Mouse (Mus musculus) kidney, adult 9 months (tissue): ENCODE data around the gene Olfr616.
"Not testable (repeated sequence)": the region's sequence is repeated elsewhere in the genome, so short reads cannot be mapped to it uniquely, and the experiment has no call there.

Source experiments
- DNase-seq: peaks from one replicate; pipeline ENCODE4 v3.0.0; 2022

The Olfr616 gene

GRCm38 (mm10) chr7:103569043-103569442 is at the start of gene Olfr616:
Olfr616 (minus strand) TSS chr7:103569143.
- DNase-seq, result no peak

DNA sequence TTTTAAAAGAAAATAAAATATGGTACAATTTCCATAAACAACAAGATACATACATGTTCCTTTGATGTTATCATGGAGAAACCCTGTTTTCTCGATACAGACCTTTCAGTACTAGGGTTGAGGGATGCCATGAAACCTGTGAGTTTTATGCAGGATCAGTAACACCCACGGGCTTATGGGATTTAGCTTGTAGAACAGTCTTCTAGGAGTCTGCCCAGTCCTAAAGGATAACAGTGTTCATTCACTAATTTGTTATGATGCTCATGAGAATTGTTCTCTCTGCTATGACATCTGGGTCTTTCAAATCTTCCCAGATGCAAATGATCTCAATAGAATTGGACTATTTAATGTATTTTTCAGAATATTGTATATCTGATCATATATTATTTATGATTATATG is 43.5 kb upstream of the Olfr616 start, which contains the start of gene Olfr620:
Gene Olfr620 (minus strand): TSS at position 101 of the 400 bp plus-strand sequence.
- no peak for DNase-seq

- DNase-seq, result no peak
Measured at GRCm38 (mm10) chr7:103607425-103607824, 38.5 kb upstream of the Olfr616 start.

GRCm38 (mm10) chr7:103600275-103600674 is 31.3 kb upstream of the Olfr616 start, which contains the start of gene Olfr619:
Olfr619 (plus strand) TSS chr7:103600575.
- no peak for DNase-seq

- DNase-seq, result no peak
Measured at GRCm38 (mm10) chr7:103589803-103590202, 20.9 kb upstream of the Olfr616 start, which contains the start of gene Olfr618. Olfr618 (plus strand) TSS chr7:103590103.

- no peak for DNase-seq
Measured at GRCm38 (mm10) chr7:103572761-103573160, 3.8 kb upstream of the Olfr616 start, which contains the start of gene Olfr617. Olfr617 (plus strand) TSS chr7:103573061.

DNA sequence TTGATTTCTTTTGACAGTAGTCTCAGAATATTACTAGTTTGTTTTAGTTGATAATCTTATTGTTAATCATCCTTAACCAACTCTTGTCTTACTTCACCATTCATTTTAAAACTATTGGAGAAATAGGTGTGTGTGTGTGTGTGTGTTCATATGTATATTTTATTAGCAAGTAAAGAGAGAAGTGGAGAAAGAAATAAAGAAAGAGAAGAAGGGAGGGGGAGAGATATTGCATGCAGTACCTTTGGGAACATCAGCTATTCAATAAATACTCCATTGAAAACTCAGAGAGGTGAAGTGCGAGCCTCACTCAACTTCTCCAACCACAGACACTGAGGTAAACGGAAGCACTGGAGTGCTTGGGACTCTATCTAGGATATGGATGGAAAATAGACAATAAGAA is 13.2 kb downstream of the Olfr616 start, which contains the start of gene Olfr615:
Gene Olfr615 (plus strand): TSS at position 301 of the 400 bp plus-strand sequence.
- no peak for DNase-seq

GRCm38 (mm10) chr7:103547774-103548173 is 21.2 kb downstream of the Olfr616 start, which contains the start of gene Olfr613:
Olfr613 (plus strand) TSS chr7:103548074.
- no peak for DNase-seq

DNA sequence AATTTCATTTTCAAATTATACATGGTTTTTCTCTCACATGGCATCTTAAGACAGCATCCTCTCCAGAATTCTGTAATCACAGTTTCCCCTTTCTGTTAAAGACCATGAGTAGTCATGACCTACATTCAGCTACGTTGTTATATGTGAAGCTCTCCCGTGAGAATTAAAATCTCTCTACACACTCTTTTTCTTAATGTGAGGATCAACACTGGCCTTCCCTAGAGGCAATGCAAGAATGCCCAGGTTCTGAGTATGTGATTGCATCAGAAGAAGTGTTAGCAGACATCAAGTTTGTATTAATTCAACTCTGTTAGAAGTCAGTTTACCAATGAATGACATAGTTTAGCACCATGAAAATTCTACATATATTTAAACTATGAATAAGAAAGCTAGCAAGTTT is 26.3 kb downstream of the Olfr616 start, which contains the start of gene Olfr612:
Gene Olfr612 (minus strand): TSS at position 101 of the 400 bp plus-strand sequence.
- DNase-seq, result not testable (repeated sequence)

GRCm38 (mm10) chr7:103520746-103521145 is 48.2 kb downstream of the Olfr616 start, which contains the start of gene Olfr611:
Olfr611 (minus strand) TSS chr7:103520846.
- DNase-seq, result not testable (repeated sequence)
